Mouse (Mus musculus) thymus, postnatal 36 days (tissue): ENCODE results near the gene Iqcj.

Source experiments
- DNase-seq, 2 experiments: peaks; one replicate each; pipeline ENCODE4 v3.0.0; 2022; ENCODE audit warnings: mixed read lengths in 2 of 2

The Iqcj gene

GRCm38 (mm10) chr3:67892026-67892705 lies at the start of gene Iqcj, which contains the start of gene Iqschfp:
Gene Iqcj, plus strand, starts transcription at chr3:67892220.
Gene Iqschfp, plus strand, starts transcription at chr3:67892232.
- DNase-seq: no peak

- no peak for DNase-seq
Measured at GRCm38 (mm10) chr3:67852397-67852796, 39.6 kb upstream of the Iqcj start.

GRCm38 (mm10) chr3:67861524-67861923 lies 30.5 kb upstream of the Iqcj start:
- no peak for DNase-seq

GRCm38 (mm10) chr3:67867420-67868065 lies 24.5 kb upstream of the Iqcj start:
- no peak for DNase-seq

GRCm38 (mm10) chr3:67869424-67869823 lies 22.6 kb upstream of the Iqcj start:
- DNase-seq: no peak

- no peak for DNase-seq
Measured at GRCm38 (mm10) chr3:67877253-67877652, 14.8 kb upstream of the Iqcj start.

- no peak for DNase-seq
Measured at GRCm38 (mm10) chr3:67884335-67884734, 7.7 kb upstream of the Iqcj start.

- no peak for DNase-seq
Measured at GRCm38 (mm10) chr3:67886176-67886575, 5.8 kb upstream of the Iqcj start.

- DNase-seq: no peak
Measured at GRCm38 (mm10) chr3:67887251-67887650, 4.8 kb upstream of the Iqcj start.

- no peak for DNase-seq
Measured at GRCm38 (mm10) chr3:67892768-67893167, 748 bp downstream of the Iqcj start.

- no peak for DNase-seq
Measured at GRCm38 (mm10) chr3:67902517-67902916, 10.5 kb downstream of the Iqcj start.

GRCm38 (mm10) chr3:67908586-67908985 lies 16.6 kb downstream of the Iqcj start:
- DNase-seq: no peak

GRCm38 (mm10) chr3:67918098-67918497 lies 26.1 kb downstream of the Iqcj start:
- no peak for DNase-seq

GRCm38 (mm10) chr3:67918634-67919259 lies 26.7 kb downstream of the Iqcj start:
- no peak for DNase-seq

GRCm38 (mm10) chr3:67923095-67923494 lies 31.1 kb downstream of the Iqcj start:
- no peak for DNase-seq

GRCm38 (mm10) chr3:67925453-67925852 lies 33.4 kb downstream of the Iqcj start:
- no peak for DNase-seq

- no peak for DNase-seq
Measured at GRCm38 (mm10) chr3:67930424-67931133, 38.6 kb downstream of the Iqcj start.

GRCm38 (mm10) chr3:67931181-67931580 lies 39.2 kb downstream of the Iqcj start:
- DNase-seq: no peak

GRCm38 (mm10) chr3:67931914-67932313 lies 39.9 kb downstream of the Iqcj start:
- no peak for DNase-seq

- no peak for DNase-seq
Measured at GRCm38 (mm10) chr3:67935829-67936228, 43.8 kb downstream of the Iqcj start.

- DNase-seq: no peak
Measured at GRCm38 (mm10) chr3:67947000-67947399, 55.0 kb downstream of the Iqcj start.

- DNase-seq: no peak
Measured at GRCm38 (mm10) chr3:67952517-67952940, 60.5 kb downstream of the Iqcj start.

GRCm38 (mm10) chr3:67954459-67955065 lies 62.5 kb downstream of the Iqcj start:
- peak in 1 of 2 experiments; percentile 8 for DNase-seq
